Mouse (Mus musculus) ES-E14 (cell line): ENCODE results near the gene Amt. TPM values are rescaled to one million over a fixed set of nuclear protein-coding genes. Genes with fewer than 3 reads are reported as not detected.
A peak's percentile ranks its signal among the peaks of the same experiment; 100 is the strongest.
"Not testable (repeated sequence)": the region's sequence is repeated elsewhere in the genome, so short reads cannot be mapped to it uniquely, and the experiment has no call there.

Source experiments
- DNase-seq: peaks from one replicate; pipeline ENCODE4 v3.0.0-alpha.2; 2013; ENCODE audit warnings: low read depth, low spot score
- H3K27ac ChIP-seq: 2 replicates; pipeline ENCODE4 v1.5.1; 2012; ENCODE audit warnings: low read depth, mild to moderate bottlenecking, low read length, moderate library complexity, mixed read lengths; ENCODE audit not compliant: poor library complexity, insufficient read depth, severe bottlenecking
- H3K36me3 ChIP-seq: 2 replicates; pipeline ENCODE4 v1.6.1; 2012; ENCODE audit warnings: mild to moderate bottlenecking, low read length, moderate library complexity, mixed read lengths; ENCODE audit not compliant: control insufficient read depth, poor library complexity, insufficient read depth, severe bottlenecking
- H3K4me1 ChIP-seq, 2 experiments: fragments of 150-350 bp in 1 of 2; sonication (generic) in 1 of 2; 2 replicates each; pipeline ENCODE4 v1.6.1; 2012; ENCODE audit warnings: low read length in 2 of 2, mild to moderate bottlenecking in 1 of 2, mixed read lengths in 1 of 2; ENCODE audit not compliant: control insufficient read depth in 2 of 2, insufficient read depth in 2 of 2, poor library complexity in 1 of 2
- H3K4me3 ChIP-seq, 2 experiments: fragments of 150-350 bp in 1 of 2; sonication (generic) in 1 of 2; 2 replicates each; pipeline ENCODE4 v1.5.1; 2012; ENCODE audit warnings: low read length in 2 of 2, low read depth in 1 of 2, mild to moderate bottlenecking in 1 of 2, mixed read lengths in 1 of 2; ENCODE audit not compliant: insufficient read depth in 1 of 2, poor library complexity in 1 of 2, severe bottlenecking in 1 of 2
- H3K9ac ChIP-seq: 2 replicates; pipeline ENCODE4 v1.6.1; 2012; ENCODE audit warnings: low read depth, mild to moderate bottlenecking, low read length, mixed read lengths; ENCODE audit not compliant: poor library complexity, insufficient read depth, severe bottlenecking
- H3K9me3 ChIP-seq: fragments of 150-350 bp; sonication (generic); 2 replicates; pipeline ENCODE4 v1.6.1; 2012; ENCODE audit warnings: low read depth, mild to moderate bottlenecking, low read length; ENCODE audit not compliant: control insufficient read depth, insufficient read depth
- CHD2 ChIP-seq: IDR thresholded peaks from 2 replicates; pipeline ENCODE4 v1.6.1; 2014; ENCODE audit warnings: mild to moderate bottlenecking, low read depth, low read length, inconsistent platforms
- HCFC1 ChIP-seq: IDR thresholded peaks from 2 replicates; pipeline ENCODE4 v1.6.1; 2012; ENCODE audit warnings: low read length, inconsistent platforms, borderline replicate concordance; ENCODE audit not compliant: insufficient read depth
- MAFK ChIP-seq: IDR thresholded peaks from 2 replicates; pipeline ENCODE4 v1.6.1; 2014; ENCODE audit warnings: mild to moderate bottlenecking, low read depth, low read length, inconsistent platforms; ENCODE audit not compliant: insufficient read depth
- ZC3H11A ChIP-seq: IDR thresholded peaks from 2 replicates; pipeline ENCODE4 v1.6.1; 2012; ENCODE audit warnings: low read depth, mild to moderate bottlenecking, inconsistent platforms, low read length, borderline replicate concordance
- ZNF384 ChIP-seq: IDR thresholded peaks from 2 replicates; pipeline ENCODE4 v1.6.1; 2012; ENCODE audit warnings: low read depth, low read length, inconsistent platforms
- in situ Hi-C, 2 experiments: fragments of 600-800 bp; cut with MboI; formaldehyde crosslinking; loops; one replicate each; pipeline ENCODE4 v1.15.1; 2025; ENCODE audit warnings: low sequenced_read_pairs in 2 of 2, inconsistent platforms in 1 of 2; ENCODE audit not compliant: unreplicated experiment in 2 of 2
- total RNA-seq: library from RNA; depleted of rRNA; stranded (reverse); fragments of 300-350 nt; gene quantifications from 2 replicates; pipeline ENCODE4 v1.2.3, GENCODE M21; 2012

Gene Amt
- total RNA-seq, 1 experiment, result 63.9 TPM

- in situ Hi-C loops, result no loop called here
- Histone ChIP-seq H3K4me1 (peaks cover 0 to 12% of the 10 kb centered on the region in 2 experiments; a peak in 3 of 4 replicates), H3K9me3 (no peaks in the 10 kb centered on the region), H3K9ac (peak overlapping the region; percentile 51; the same call in 1 of the 2 replicates), H3K4me3 (no peak overlapping the region), H3K36me3 (no peaks in the 10 kb centered on the region), H3K27ac (no peak overlapping the region)
- no peak for DNase-seq
- TF ChIP-seq HCFC1, result no peak
- peak; percentile 71 for TF ChIP-seq ZC3H11A
- no peak for TF ChIP-seq MAFK
- no peak for TF ChIP-seq ZNF384
Measured at GRCm38 (mm10) chr9:108278697-108279450, 17.8 kb upstream of the Amt start.

GRCm38 (mm10) chr9:108280071-108280828 lies 16.4 kb upstream of the Amt start:
- H3K9ac ChIP-seq, result no peak overlapping the region
- no peak overlapping the region for H3K27ac ChIP-seq
- no peaks in the 10 kb centered on the region for H3K36me3 ChIP-seq
- in situ Hi-C loops, result no loop called here
- H3K9me3 ChIP-seq, result no peaks in the 10 kb centered on the region
- no peak for DNase-seq
- H3K4me3 ChIP-seq, result no peak overlapping the region
- peaks cover 0 to 2% of the 10 kb centered on the region in 2 experiments; a peak in 2 of 4 replicates for H3K4me1 ChIP-seq
- no peak for TF ChIP-seq HCFC1
- no peak for TF ChIP-seq ZNF384
- TF ChIP-seq CHD2, result no peak
- TF ChIP-seq ZC3H11A, result no peak
- no peak for TF ChIP-seq MAFK

GRCm38 (mm10) chr9:108284410-108284809 lies 12.2 kb upstream of the Amt start:
- no peak overlapping the region for H3K27ac ChIP-seq
- no peak overlapping the region for H3K4me3 ChIP-seq
- no peak for DNase-seq
- in situ Hi-C loops, result no loop called here
- H3K36me3 ChIP-seq, result no peaks in the 10 kb centered on the region
- H3K9ac ChIP-seq, result no peak overlapping the region
- H3K4me1 ChIP-seq, result no peaks in the 10 kb centered on the region
- no peaks in the 10 kb centered on the region for H3K9me3 ChIP-seq
- TF ChIP-seq CHD2 (no peak), ZC3H11A (peak; percentile 62; the same call in 1 of the 2 replicates)

- H3K9ac ChIP-seq, H3K4me3 ChIP-seq, H3K4me1 ChIP-seq, DNase-seq, in situ Hi-C loops, H3K27ac ChIP-seq, H3K36me3 ChIP-seq, H3K9me3 ChIP-seq: not testable (repeated sequence)
Measured at GRCm38 (mm10) chr9:108287526-108288238, 9.0 kb upstream of the Amt start.
